Mouse (Mus musculus): ENCODE measurements around the gene Bbs7.

GRCm38 (mm10) chr3:36541399-36541798 is 71.9 kb downstream of the Bbs7 start:
- TF ChIP-seq EP300 (IDR thresholded peaks at IDR 0.05; ENCODE audit: low read depth) (no peak), CTCF (IDR thresholded peaks at IDR 0.05; ENCODE audit: low read depth) (no peak)

All from heart, postnatal 0 days (tissue).